Mouse (Mus musculus): ENCODE measurements around the gene Grm8. TPM values are rescaled to one million over a fixed set of nuclear protein-coding genes. Genes with fewer than 3 reads are reported as not detected.

Grm8 gene
- total and polyA plus RNA-seq, 3 experiments = 0.42 to 0.52 TPM; not detected in 1

DNA sequence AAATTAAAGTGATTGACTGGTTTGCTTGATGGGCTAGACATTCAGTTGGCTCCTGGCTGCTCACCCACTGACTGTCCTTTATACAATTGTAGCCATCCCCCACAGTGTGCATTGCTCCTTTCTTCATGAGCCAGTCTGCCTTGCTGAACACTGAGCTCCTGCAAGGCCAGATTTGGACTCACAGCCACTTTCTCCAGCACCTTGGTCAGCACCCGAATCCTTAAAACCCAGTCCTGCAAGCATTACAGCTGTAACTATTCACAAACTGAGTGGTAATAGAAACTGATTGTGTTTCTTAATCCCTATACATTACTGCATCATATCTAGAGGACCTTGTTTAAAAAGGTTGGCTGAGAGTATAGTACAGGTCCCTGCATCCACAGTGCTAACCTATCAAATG is 221.7 kb downstream of the Grm8 start:
- DNase-seq (ENCODE audit: low read depth, low spot score) = peak; percentile 65
- Histone ChIP-seq H3K9me3 (replicated peaks; ENCODE audit: insufficient read depth, low read length) (no peaks in the 10 kb centered on the region), H3K9ac (ENCODE audit: control insufficient read depth, low read depth, low read length, poor library complexity, severe bottlenecking) (no peak overlapping the region), H3K36me3 (ENCODE audit: control insufficient read depth in 1 of 2, insufficient read depth in 2 of 2, low read length in 2 of 2) (no peaks in the 10 kb centered on the region), H3K4me3 (ENCODE audit: control insufficient read depth in 1 of 2, insufficient read depth in 1 of 2, low read depth in 2 of 2, low read length in 2 of 2) (no peak overlapping the region), H3K79me2 (ENCODE audit: control insufficient read depth, insufficient read depth, low read length, poor library complexity) (no peaks in the 10 kb centered on the region), H3K27ac (ENCODE audit: control insufficient read depth, low read depth, low read length) (no peak overlapping the region), H3K4me1 (ENCODE audit: control insufficient read depth in 1 of 2, insufficient read depth in 2 of 2, low read length in 2 of 2) (no peaks in the 10 kb centered on the region), H3K27me3 (ENCODE audit: control insufficient read depth in 1 of 2, insufficient read depth in 2 of 2, low read length in 2 of 2) (peaks cover 0 to 3% of the 10 kb centered on the region in 2 experiments; a peak in 2 of 4 replicates)
- TF ChIP-seq POLR2AphosphoS5 (IDR thresholded peaks at IDR 0.05; ENCODE audit: borderline replicate concordance, low read depth, low read length) (no peak), EP300 (IDR thresholded peaks at IDR 0.05; ENCODE audit: low read depth in 1 of 2, low read length in 2 of 2) (no peak), GABPA (IDR thresholded peaks at IDR 0.05; ENCODE audit: low read depth, low read length) (no peak), MYC (IDR thresholded peaks at IDR 0.05; ENCODE audit: low read depth, low read length) (no peak), MEF2A (IDR thresholded peaks at IDR 0.05; ENCODE audit: extremely low read depth, insufficient replicate concordance, low read depth, low read length, poor library complexity, severe bottlenecking) (no peak), POLR2AphosphoS2 (IDR thresholded peaks at IDR 0.05; ENCODE audit: low read length) (no peak), CHD1 (IDR thresholded peaks at IDR 0.05; ENCODE audit: low read depth, low read length) (no peak), ZKSCAN1 (IDR thresholded peaks at IDR 0.05; ENCODE audit: low read depth, low read length) (no peak), USF2 (IDR thresholded peaks at IDR 0.05; ENCODE audit: borderline replicate concordance in 1 of 2, insufficient read depth in 1 of 2, low read depth in 1 of 2, low read length in 2 of 2) (no peak), CHD2 (IDR thresholded peaks at IDR 0.05; ENCODE audit: low read length) (no peak), CTCF (IDR thresholded peaks at IDR 0.05 in 2 of 3, conservative IDR thresholded peaks at IDR 0.05 in 1 of 3; ENCODE audit: control insufficient read depth in 1 of 3, insufficient read depth in 1 of 3, low read depth in 2 of 3, low read length in 3 of 3, poor library complexity in 1 of 3, severe bottlenecking in 1 of 3) (no peak), BHLHE40 (IDR thresholded peaks at IDR 0.05; ENCODE audit: borderline replicate concordance, low read depth, low read length) (no peak), SIN3A (IDR thresholded peaks at IDR 0.05; ENCODE audit: low read length) (no peak), NELFE (IDR thresholded peaks at IDR 0.05; ENCODE audit: low read depth, low read length) (no peak), TBP (IDR thresholded peaks at IDR 0.05; ENCODE audit: low read depth, low read length) (no peak), HCFC1 (IDR thresholded peaks at IDR 0.05; ENCODE audit: low read depth, low read length) (no peak), E2F4 (IDR thresholded peaks at IDR 0.05; ENCODE audit: borderline replicate concordance, low read depth, low read length) (no peak), RCOR1 (IDR thresholded peaks at IDR 0.05; ENCODE audit: low read depth, low read length) (no peak), USF1 (IDR thresholded peaks at IDR 0.05; ENCODE audit: low read depth, low read length) (no peak), MXI1 (IDR thresholded peaks at IDR 0.05; ENCODE audit: low read depth, low read length) (no peak)

DNA sequence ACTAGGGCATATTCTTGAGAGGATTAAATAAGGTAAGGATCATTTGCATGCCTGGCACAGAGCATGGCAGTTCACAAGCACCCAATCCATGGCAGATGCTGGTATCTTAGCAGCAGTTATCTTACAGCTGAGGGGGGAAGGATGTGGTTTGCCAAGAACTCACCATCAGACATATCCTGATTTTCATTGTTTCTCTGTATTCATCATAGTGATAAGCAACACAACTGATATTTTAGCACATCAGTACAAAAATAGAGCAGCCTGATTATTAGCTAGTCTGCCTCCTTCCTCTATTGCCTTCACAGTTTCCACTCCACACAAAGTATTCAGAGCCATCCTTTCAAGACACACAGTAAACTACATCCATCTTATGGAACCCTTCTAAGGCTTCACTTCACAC is 230.6 kb downstream of the Grm8 start:
- peak; percentile 73; the same call in 1 of the 2 replicates for TF ChIP-seq MEF2A (IDR thresholded peaks at IDR 0.05; ENCODE audit: extremely low read depth, insufficient replicate concordance, low read depth, low read length, poor library complexity, severe bottlenecking)
- no peak for TF ChIP-seq MYB (IDR thresholded peaks at IDR 0.05; ENCODE audit: low read depth, low read length)
- TF ChIP-seq TAL1 (IDR thresholded peaks at IDR 0.05; ENCODE audit: low read length) = no peak
- peak; percentile 39 for TF ChIP-seq GATA1 (IDR thresholded peaks at IDR 0.05; ENCODE audit: low read depth, low read length)
- TF ChIP-seq USF1 (IDR thresholded peaks at IDR 0.05; ENCODE audit: low read depth, low read length) = no peak
- TF ChIP-seq RCOR1 (IDR thresholded peaks at IDR 0.05; ENCODE audit: low read depth, low read length) = peak; percentile 61
- peak; percentile 26 to 33; a peak in 2 of 4 replicates for TF ChIP-seq EP300 (IDR thresholded peaks at IDR 0.05; ENCODE audit: low read depth in 1 of 2, low read length in 2 of 2)
- peak; percentile 39 for TF ChIP-seq TCF12 (IDR thresholded peaks at IDR 0.05; ENCODE audit: low read depth, low read length)
- peak; percentile 48; the same call in 1 of the 2 replicates for TF ChIP-seq ETS1 (IDR thresholded peaks at IDR 0.05; ENCODE audit: low read depth, low read length)
- Histone ChIP-seq H3K27ac (ENCODE audit: control insufficient read depth, low read depth, low read length) (no peak overlapping the region), H3K4me1 (ENCODE audit: control insufficient read depth in 1 of 2, insufficient read depth in 2 of 2, low read length in 2 of 2) (peaks cover 6 to 15% of the 10 kb centered on the region in 2 experiments; a peak in 3 of 4 replicates), H3K36me3 (ENCODE audit: control insufficient read depth in 1 of 2, insufficient read depth in 2 of 2, low read length in 2 of 2) (peaks cover 0 to 20% of the 10 kb centered on the region in 2 experiments; a peak in 2 of 4 replicates), H3K79me2 (ENCODE audit: control insufficient read depth, insufficient read depth, low read length, poor library complexity) (no peaks in the 10 kb centered on the region), H3K4me3 (ENCODE audit: control insufficient read depth in 1 of 2, insufficient read depth in 1 of 2, low read depth in 2 of 2, low read length in 2 of 2) (no peak overlapping the region), H3K9me3 (replicated peaks; ENCODE audit: insufficient read depth, low read length) (no peaks in the 10 kb centered on the region), H3K27me3 (ENCODE audit: control insufficient read depth in 1 of 2, insufficient read depth in 2 of 2, low read length in 2 of 2) (no peaks in the 10 kb centered on the region; a peak in 1 of 4 replicates), H3K9ac (ENCODE audit: control insufficient read depth, low read depth, low read length, poor library complexity, severe bottlenecking) (no peak overlapping the region)
- no peak for DNase-seq (ENCODE audit: low read depth, low spot score)

Data from MEL (cell line).